Mouse (Mus musculus): ENCODE measurements around the gene Abcc5.

- TF ChIP-seq EP300 (IDR thresholded peaks at IDR 0.05; ENCODE audit: low read depth) (no peak), CTCF (IDR thresholded peaks at IDR 0.05; ENCODE audit: low read depth) (no peak)
Observed at GRCm38 (mm10) chr16:20422938-20423730, 3.1 kb downstream of the Abcc5 start.
